Mouse (Mus musculus): ENCODE measurements around the gene Sik3. TPM values are rescaled to one million over a fixed set of nuclear protein-coding genes. Genes with fewer than 3 reads are reported as not detected.
"Not testable (repeated sequence)": the region's sequence is repeated elsewhere in the genome, so short reads cannot be mapped to it uniquely, and the experiment has no call there.

Gene Sik3
- total RNA-seq, 2 experiments from 2014 or later, result 54.6 to 56.9 TPM

DNA sequence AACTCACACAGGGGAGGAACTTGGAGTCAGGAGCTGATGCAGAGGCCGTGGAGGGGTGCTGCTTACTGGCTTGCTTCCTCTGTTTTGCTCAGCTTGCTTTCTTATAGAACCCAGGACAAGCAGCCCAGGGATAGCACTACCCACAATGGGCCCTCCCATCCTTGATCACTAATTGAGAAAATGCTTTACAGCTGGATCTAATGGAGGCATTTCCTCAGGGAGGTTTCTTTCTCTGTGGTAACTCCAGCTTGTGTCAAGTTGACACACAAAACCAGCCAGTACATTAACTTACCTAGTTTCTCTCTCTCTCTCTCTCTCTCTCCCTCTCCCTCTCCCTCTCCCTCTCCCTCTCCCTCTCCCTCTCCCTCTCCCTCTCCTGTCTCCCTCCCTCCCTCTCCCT lies 78.5 kb downstream of the Sik3 start:
- DNase-seq; intact Hi-C loops (cut with DNase I): not testable (repeated sequence)

GRCm38 (mm10) chr9:46092633-46093032 lies 80.0 kb downstream of the Sik3 start:
- intact Hi-C loops (cut with DNase I), result no loop called here
- no peak for DNase-seq

GRCm38 (mm10) chr9:46098360-46098985 lies 85.9 kb downstream of the Sik3 start:
- intact Hi-C loops (cut with DNase I), result no loop called here
- no peak for DNase-seq

DNA sequence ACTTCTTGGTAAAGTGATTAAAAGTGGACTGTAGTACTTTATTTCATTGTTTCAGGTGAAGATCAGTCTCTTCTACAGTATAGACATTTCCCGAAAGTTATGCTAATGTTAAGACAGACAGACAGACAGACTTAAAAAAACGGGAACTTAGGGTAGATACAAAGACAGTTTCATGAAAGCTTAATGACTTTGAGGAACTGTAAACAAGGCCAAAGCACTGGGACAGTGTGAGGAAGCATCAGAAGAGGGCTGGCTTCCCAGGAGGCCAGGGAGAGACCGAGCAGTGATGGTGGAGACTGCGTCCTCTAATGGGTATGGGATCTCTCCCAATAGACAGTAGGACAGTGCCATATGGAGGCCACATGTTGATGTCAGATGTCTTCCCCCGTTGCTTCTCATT lies 86.5 kb downstream of the Sik3 start:
- no peak for DNase-seq
- intact Hi-C loops (cut with DNase I), result no loop called here

DNA sequence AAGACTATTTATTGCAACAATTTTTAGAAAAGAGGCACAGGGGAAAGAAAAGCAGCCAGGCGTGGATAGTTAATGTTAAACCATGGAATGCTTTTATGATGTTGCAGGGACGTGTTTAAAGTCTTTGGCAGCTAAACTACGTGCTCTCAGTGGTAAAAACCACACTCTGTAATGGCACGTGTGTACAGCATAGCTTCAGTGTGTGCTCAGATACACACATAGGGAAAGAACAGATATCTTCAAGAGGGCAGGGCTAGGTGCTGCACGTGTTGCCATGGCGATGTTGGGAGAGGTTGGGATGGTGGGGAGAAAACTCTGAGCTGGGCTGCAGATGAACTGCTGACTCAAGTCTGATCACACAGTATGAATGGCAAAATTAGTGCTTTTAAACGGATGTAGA lies 90.5 kb downstream of the Sik3 start:
- intact Hi-C loops (cut with DNase I), result no loop called here
- no peak for DNase-seq

DNA sequence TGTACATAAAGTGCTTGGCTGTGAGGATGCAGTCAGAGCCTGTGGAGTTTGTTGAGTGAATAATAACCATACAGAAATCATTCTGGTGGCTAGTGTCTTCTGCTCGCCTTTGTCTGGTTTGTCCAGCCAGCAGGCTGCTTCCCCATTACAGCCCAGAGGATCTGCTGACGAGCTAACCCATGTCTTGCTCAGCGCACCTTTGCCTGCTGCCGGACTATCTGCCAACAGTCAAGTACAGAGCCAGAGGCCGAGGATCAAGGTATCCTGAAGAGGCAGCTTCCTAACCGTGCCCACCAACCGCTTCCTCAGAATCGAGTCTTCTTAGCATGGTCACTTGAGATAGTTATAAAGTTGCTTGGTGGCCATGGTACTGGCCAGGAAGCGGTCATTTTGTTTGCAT lies 93.5 kb downstream of the Sik3 start:
- no peak for DNase-seq
- intact Hi-C loops (cut with DNase I), result no loop called here

GRCm38 (mm10) chr9:46110648-46111047 lies 98.0 kb downstream of the Sik3 start:
- intact Hi-C loops (cut with DNase I), result no loop called here
- no peak for DNase-seq

DNA sequence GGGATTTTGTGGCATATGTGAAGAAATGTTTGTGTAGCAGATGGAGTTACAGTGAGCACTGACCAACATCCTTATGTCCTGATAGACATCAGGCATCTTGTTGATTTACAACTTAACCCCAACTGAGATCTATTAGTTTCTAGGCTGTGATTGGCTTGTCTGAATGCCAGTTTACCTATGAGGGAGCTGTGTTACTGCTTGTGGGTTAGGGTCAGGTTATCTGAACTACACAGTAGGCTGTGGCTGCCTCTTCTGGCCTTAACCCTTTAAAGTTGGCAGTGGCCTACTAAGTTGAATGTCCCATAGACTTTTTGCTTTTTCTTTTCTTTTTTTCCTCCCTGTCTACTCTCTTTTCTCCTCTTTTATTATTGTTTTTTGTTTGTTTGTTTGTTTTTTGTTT lies 98.7 kb downstream of the Sik3 start:
- no peak for DNase-seq
- intact Hi-C loops (cut with DNase I), result no loop called here

- intact Hi-C loops (cut with DNase I), result no loop called here
- DNase-seq, result no peak
Measured at GRCm38 (mm10) chr9:46112246-46112645, 99.6 kb downstream of the Sik3 start.

- intact Hi-C loops (cut with DNase I), result no loop called here
- DNase-seq, result no peak
Measured at GRCm38 (mm10) chr9:46118844-46119385, 106.3 kb downstream of the Sik3 start.

GRCm38 (mm10) chr9:46119943-46120441 lies 107.4 kb downstream of the Sik3 start:
- intact Hi-C loops (cut with DNase I), result no loop called here
- peak; percentile 72 for DNase-seq

GRCm38 (mm10) chr9:46120468-46121253 lies 108.0 kb downstream of the Sik3 start:
- intact Hi-C loops (cut with DNase I), result no loop called here

DNA sequence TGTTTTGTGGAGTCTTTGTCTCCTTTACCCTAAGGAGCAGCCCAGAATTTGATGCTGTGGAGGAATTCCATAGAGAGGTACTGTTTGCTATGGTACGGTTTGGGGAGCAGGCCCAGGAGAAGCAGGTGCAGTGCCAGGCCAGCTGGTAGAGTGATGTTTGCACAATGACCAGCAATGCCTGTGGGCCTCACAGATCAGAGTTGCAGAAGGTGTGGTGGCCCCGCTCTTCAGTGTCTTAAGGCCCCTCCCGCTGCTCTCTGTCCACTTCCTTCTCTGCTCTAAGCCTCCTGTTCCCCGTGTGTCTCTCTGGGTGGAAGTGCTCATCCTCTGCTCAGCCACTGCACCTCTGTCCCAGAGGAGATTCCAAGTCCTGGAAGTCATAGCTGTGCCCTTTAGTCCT lies 108.9 kb downstream of the Sik3 start:
- intact Hi-C loops (cut with DNase I), result no loop called here

More at GRCm38 (mm10) chr9:46120468-46121253, 108.0 kb downstream of the Sik3 start:
- no peak for DNase-seq

GRCm38 (mm10) chr9:46122731-46123130 lies 110.1 kb downstream of the Sik3 start:
- intact Hi-C loops (cut with DNase I), result no loop called here

More for the DNA sequence above, 108.9 kb downstream of the Sik3 start:
- no peak for DNase-seq

DNA sequence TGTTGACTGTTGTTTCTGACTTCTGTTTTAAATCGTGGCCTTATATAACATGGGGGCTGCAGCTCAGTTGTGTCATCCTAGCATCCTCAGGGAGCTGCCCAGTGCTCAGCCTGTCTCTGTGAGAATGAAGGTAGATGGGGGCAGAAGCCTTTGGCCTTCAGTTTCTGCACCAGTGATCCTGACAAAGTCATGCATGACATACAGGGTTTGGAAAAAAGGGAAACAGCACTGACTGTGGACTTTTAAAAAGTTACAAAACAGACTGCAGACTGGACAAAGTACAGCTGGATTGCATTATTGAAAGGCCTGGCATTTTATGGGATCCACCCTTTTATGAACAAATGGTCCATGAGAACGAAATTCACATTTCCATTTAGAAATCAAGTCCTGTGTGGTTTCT lies 113.7 kb downstream of the Sik3 start:
- no peak for DNase-seq
- intact Hi-C loops (cut with DNase I), result no loop called here

More at GRCm38 (mm10) chr9:46122731-46123130, 110.1 kb downstream of the Sik3 start:
- DNase-seq, result no peak

DNA sequence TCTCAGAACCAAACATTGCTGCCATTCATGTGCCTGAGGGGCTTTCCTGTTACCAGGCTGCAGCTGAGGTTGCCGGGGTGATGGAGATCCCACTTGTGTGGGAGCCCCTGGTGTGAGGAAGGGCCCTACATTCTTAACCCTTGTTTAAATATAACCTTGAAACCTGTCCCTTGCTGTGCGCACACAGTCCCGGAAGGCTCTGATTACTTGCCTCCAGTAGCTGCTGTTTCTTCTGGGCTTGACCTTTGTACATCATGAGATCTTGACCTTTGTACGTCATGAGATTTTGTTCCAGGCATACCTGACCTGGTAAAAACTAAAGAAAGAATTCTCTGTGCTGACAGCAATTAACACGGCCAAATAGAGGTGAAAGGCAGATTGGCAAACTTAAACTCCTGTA lies 114.7 kb downstream of the Sik3 start:
- intact Hi-C loops (cut with DNase I), result no loop called here
- no peak for DNase-seq

DNA sequence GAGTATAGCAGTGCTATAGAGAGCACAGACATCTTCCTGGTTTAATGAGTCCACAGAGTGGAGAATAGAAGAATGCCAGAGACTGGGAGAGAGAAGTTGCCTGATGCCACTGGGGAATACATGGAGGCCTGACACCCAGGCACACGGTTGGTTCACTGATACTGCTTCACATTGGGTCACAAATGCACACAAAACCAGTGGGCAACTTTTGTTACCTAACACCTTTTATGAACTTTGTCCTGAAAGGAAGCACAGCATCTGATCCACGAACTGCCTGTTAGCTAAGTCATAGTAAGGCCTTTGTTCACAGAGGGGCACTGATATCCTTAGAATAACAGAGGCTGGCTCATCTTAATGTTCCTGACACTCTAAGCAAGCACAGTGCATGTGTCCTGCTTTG lies 116.6 kb downstream of the Sik3 start:
- DNase-seq, result no peak
- intact Hi-C loops (cut with DNase I), result no loop called here

GRCm38 (mm10) chr9:46132821-46133220 lies 120.2 kb downstream of the Sik3 start:
- intact Hi-C loops (cut with DNase I); DNase-seq: not testable (repeated sequence)

- intact Hi-C loops (cut with DNase I), result no loop called here
Measured at GRCm38 (mm10) chr9:46138831-46139230, 126.2 kb downstream of the Sik3 start.

DNA sequence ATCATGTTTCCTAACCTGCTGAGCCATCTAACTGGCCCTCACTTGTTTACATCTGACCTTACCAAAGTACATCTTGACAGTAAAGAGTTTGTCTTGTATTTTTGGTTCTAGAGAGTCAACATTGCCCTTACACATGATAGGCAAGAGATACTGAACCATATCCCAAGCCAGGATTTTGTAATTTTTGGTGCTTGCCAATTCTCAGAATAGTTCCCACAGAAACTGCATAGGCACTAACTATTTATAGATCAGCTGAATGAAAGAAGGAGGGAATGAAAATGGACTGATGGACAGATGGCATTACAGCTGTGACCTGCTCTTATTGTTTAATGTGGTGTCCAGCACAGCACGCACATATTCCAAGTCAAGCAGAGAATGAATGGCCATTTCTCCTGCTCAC lies 128.2 kb downstream of the Sik3 start:
- DNase-seq, result no peak
- intact Hi-C loops (cut with DNase I), result no loop called here

More at GRCm38 (mm10) chr9:46138831-46139230, 126.2 kb downstream of the Sik3 start:
- DNase-seq, result no peak

DNA sequence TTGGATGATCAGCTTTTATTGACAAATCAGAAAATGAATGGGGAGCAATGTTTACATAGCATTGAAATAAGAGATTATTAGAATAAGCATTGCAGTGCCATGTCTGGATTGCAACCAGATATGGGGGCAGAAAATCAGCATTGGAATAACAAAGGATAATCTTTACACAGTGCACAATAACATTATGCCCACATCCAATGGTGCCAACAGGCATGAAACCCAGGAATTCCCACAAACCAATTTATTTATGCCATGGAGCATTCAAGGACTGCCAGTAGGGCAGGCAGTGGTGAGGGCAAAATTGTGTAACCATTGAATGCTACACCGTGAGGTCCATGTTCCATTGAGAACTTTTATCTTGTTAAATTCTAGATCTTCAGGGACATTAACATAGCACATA lies 129.4 kb downstream of the Sik3 start:
- intact Hi-C loops (cut with DNase I), result no loop called here
- no peak for DNase-seq

GRCm38 (mm10) chr9:46142492-46142891 lies 129.9 kb downstream of the Sik3 start:
- intact Hi-C loops (cut with DNase I), result no loop called here
- DNase-seq, result no peak
